In genomic region chr2:11322396-11322795, GRCm38 (mm10) we compare ENCODE assay signal across 26 mouse cellular contexts.
DNase-seq lines count a peak whose midpoint lies in the region; ATAC-seq and TF ChIP-seq lines count a peak whose summit lies in the region.
"Had no signal": no experiment of that assay in that cellular context is flagged by ENCODE, and none has a peak within 500 bp of the region (broad histone marks: within the 10 kb centered on the region; RNA-seq: fewer than 3 reads in every experiment).

No protein-coding gene starts in this region.

- peak; percentile 10 for DNase-seq in forebrain, postnatal 0 days
- no peak for DNase-seq in hindbrain, embryonic 14.5 days (ENCODE audit: low spot score)
- peak; percentile 21 for DNase-seq in Muller cell, postnatal 12 days (ENCODE audit: inconsistent ontology term)
- DNase-seq in adrenal gland, adult (ENCODE audit: inconsistent age in 2 of 2, low spot score in 1 of 2) = no peak
- DNase-seq: adrenal gland, adult 8-10 months; adrenal gland, postnatal 14 days; adrenal gland, postnatal 36 days; B cell, adult 2 months; cerebellum, adult 11 months; cerebellum, adult 18-20 months; cerebellum, adult 8-10 months; cerebellum, adult 9-11 months; cerebellum, postnatal 14 days; cerebellum, postnatal 36 days; embryo, embryonic 11 days had no signal

- H3K27ac ChIP-seq in forebrain, postnatal 0 days (ENCODE audit: low read depth, low read length) = no peak overlapping the region
- no peak overlapping the region for H3K27ac ChIP-seq in forebrain, embryonic 16.5 days (ENCODE audit: low read length)
- no peak overlapping the region for H3K27ac ChIP-seq in hindbrain, embryonic 16.5 days (ENCODE audit: low read depth, low read length)
- H3K27ac ChIP-seq in hindbrain, embryonic 14.5 days = no peak overlapping the region
- H3K27ac ChIP-seq: embryonic facial prominence, embryonic 13.5 days; embryonic facial prominence, embryonic 15.5 days; forebrain, embryonic 10.5 days; forebrain, embryonic 12.5 days had no signal

- WGBS in forebrain, postnatal 0 days = 53% methylated on average over 3 of the region's 3 CpGs
- 71% methylated on average over 3 of the region's 3 CpGs for WGBS in forebrain, embryonic 16.5 days
- 67% methylated on average over 3 of the region's 3 CpGs for WGBS in hindbrain, embryonic 16.5 days
- 76% methylated on average over 3 of the region's 3 CpGs for WGBS in hindbrain, embryonic 14.5 days

- no peak overlapping the region for H3K4me3 ChIP-seq in forebrain, postnatal 0 days (ENCODE audit: low read depth, low read length)
- no peak overlapping the region for H3K4me3 ChIP-seq in forebrain, embryonic 16.5 days (replicated peaks; ENCODE audit: low read length)
- no peak overlapping the region for H3K4me3 ChIP-seq in hindbrain, embryonic 16.5 days (ENCODE audit: low read length)
- no peak overlapping the region for H3K4me3 ChIP-seq in hindbrain, embryonic 14.5 days (replicated peaks; ENCODE audit: low read length)
- H3K4me3 ChIP-seq: embryonic facial prominence, embryonic 13.5 days; embryonic facial prominence, embryonic 15.5 days; erythroblast, embryonic 14.5 days; forebrain, embryonic 10.5 days; forebrain, embryonic 12.5 days had no signal

- H3K9me3 ChIP-seq in forebrain, postnatal 0 days (ENCODE audit: low read length) = no peaks in the 10 kb centered on the region
- no peaks in the 10 kb centered on the region for H3K9me3 ChIP-seq in forebrain, embryonic 16.5 days (ENCODE audit: control insufficient read depth, low read length)
- H3K9me3 ChIP-seq in hindbrain, embryonic 16.5 days (ENCODE audit: control insufficient read depth, low read length) = no peaks in the 10 kb centered on the region
- no peaks in the 10 kb centered on the region for H3K9me3 ChIP-seq in hindbrain, embryonic 14.5 days (ENCODE audit: control insufficient read depth, low read length)
- H3K9me3 ChIP-seq: embryonic facial prominence, embryonic 13.5 days; embryonic facial prominence, embryonic 15.5 days; forebrain, embryonic 10.5 days; forebrain, embryonic 12.5 days; G1E had no signal

- no peaks in the 10 kb centered on the region; the same call in 1 of the 2 replicates for H3K27me3 ChIP-seq in forebrain, postnatal 0 days (ENCODE audit: insufficient read depth, low read length)
- H3K27me3 ChIP-seq in forebrain, embryonic 16.5 days (replicated peaks; ENCODE audit: control insufficient read depth, insufficient read depth, low read length) = no peaks in the 10 kb centered on the region
- no peaks in the 10 kb centered on the region; the same call in 1 of the 2 replicates for H3K27me3 ChIP-seq in hindbrain, embryonic 16.5 days (replicated peaks; ENCODE audit: control insufficient read depth, insufficient read depth, low read length)
- H3K27me3 ChIP-seq in hindbrain, embryonic 14.5 days (ENCODE audit: control insufficient read depth, insufficient read depth, low read length) = no peaks in the 10 kb centered on the region
- H3K27me3 ChIP-seq: CH12.LX; embryonic facial prominence, embryonic 13.5 days; forebrain, embryonic 12.5 days had no signal

- no peak overlapping the region for H3K9ac ChIP-seq in forebrain, postnatal 0 days
- H3K9ac ChIP-seq in forebrain, embryonic 16.5 days (replicated peaks; ENCODE audit: low read depth, low read length) = no peak overlapping the region
- H3K9ac ChIP-seq in hindbrain, embryonic 16.5 days (ENCODE audit: low read depth, low read length) = no peak overlapping the region
- H3K9ac ChIP-seq in hindbrain, embryonic 14.5 days = no peak overlapping the region
- H3K9ac ChIP-seq: embryonic facial prominence, embryonic 13.5 days; embryonic facial prominence, embryonic 15.5 days; forebrain, embryonic 12.5 days had no signal

- H3K36me3 ChIP-seq in forebrain, postnatal 0 days (ENCODE audit: insufficient read depth) = no peaks in the 10 kb centered on the region
- no peaks in the 10 kb centered on the region for H3K36me3 ChIP-seq in forebrain, embryonic 16.5 days (ENCODE audit: control insufficient read depth, insufficient read depth)
- no peaks in the 10 kb centered on the region for H3K36me3 ChIP-seq in hindbrain, embryonic 16.5 days (ENCODE audit: control insufficient read depth, insufficient read depth, low read length)
- H3K36me3 ChIP-seq in hindbrain, embryonic 14.5 days (replicated peaks; ENCODE audit: control insufficient read depth, insufficient read depth) = no peaks in the 10 kb centered on the region
- H3K36me3 ChIP-seq: embryonic facial prominence, embryonic 13.5 days; embryonic facial prominence, embryonic 15.5 days; forebrain, embryonic 10.5 days; forebrain, embryonic 12.5 days; G1E had no signal

- no peaks in the 10 kb centered on the region for H3K4me1 ChIP-seq in forebrain, postnatal 0 days (ENCODE audit: insufficient read depth)
- H3K4me1 ChIP-seq in forebrain, embryonic 16.5 days (replicated peaks; ENCODE audit: control insufficient read depth, insufficient read depth, low read length) = no peaks in the 10 kb centered on the region
- H3K4me1 ChIP-seq in hindbrain, embryonic 16.5 days (ENCODE audit: control insufficient read depth, insufficient read depth, low read depth, low read length) = no peaks in the 10 kb centered on the region
- H3K4me1 ChIP-seq in hindbrain, embryonic 14.5 days (replicated peaks; ENCODE audit: control insufficient read depth, insufficient read depth, low read length) = no peaks in the 10 kb centered on the region
- H3K4me1 ChIP-seq: embryonic facial prominence, embryonic 13.5 days; embryonic facial prominence, embryonic 15.5 days; forebrain, embryonic 10.5 days; forebrain, embryonic 12.5 days had no signal

- no peak; the same call in 1 of the 2 replicates for ATAC-seq in forebrain, postnatal 0 days
- ATAC-seq in forebrain, embryonic 16.5 days = no peak
- 0 out of 2 replicates have a peak, but pooled peaks have one; percentile 34 for ATAC-seq in hindbrain, embryonic 16.5 days
- ATAC-seq in hindbrain, embryonic 14.5 days (ENCODE audit: low FRiP score) = no peak
- ATAC-seq: CD4-positive, CD25-positive, alpha-beta regulatory T cell, adult 4 months; forebrain, embryonic 14.5 days had no signal

- TF ChIP-seq CTCF in forebrain, postnatal 0 days (IDR thresholded peaks at IDR 0.05; ENCODE audit: low read depth) = no peak

- no peak overlapping the region for H3K4me2 ChIP-seq in forebrain, postnatal 0 days (ENCODE audit: low read depth)
- no peak overlapping the region for H3K4me2 ChIP-seq in forebrain, embryonic 16.5 days (ENCODE audit: low read length)
- H3K4me2 ChIP-seq in hindbrain, embryonic 16.5 days (ENCODE audit: low read length) = no peak overlapping the region
- H3K4me2 ChIP-seq in hindbrain, embryonic 14.5 days (replicated peaks) = no peak overlapping the region
- H3K4me2 ChIP-seq: embryonic facial prominence, embryonic 13.5 days; embryonic facial prominence, embryonic 15.5 days; forebrain, embryonic 12.5 days had no signal

Comparison
In these comparisons a context has a peak if more than half of its experiments do, and no peak if none do; other contexts are left out.
1. DNase-seq: peak in forebrain, postnatal 0 days (single experiment) and Muller cell, postnatal 12 days (single experiment); none in hindbrain, embryonic 14.5 days (single experiment) and adrenal gland, adult (0 of 2).